Mouse (Mus musculus) kidney, embryonic 16.5 days (tissue): Measurements from ENCODE around the gene Ikzf1. TPM values are rescaled to one million over a fixed set of nuclear protein-coding genes. Genes with fewer than 3 reads are reported as not detected.

ENCODE experiments used
- ATAC-seq: fragments of 200-750 bp; cut with Nextera tagmentation; 2 replicates; pipeline ENCODE4 v1.8.0; 2017; ENCODE audit warnings: moderate TSS enrichment; ENCODE audit not compliant: low FRiP score, low TSS enrichment
- H3K27ac ChIP-seq: fragments of 300-500 bp; sonication (generic); 2 replicates; pipeline ENCODE4 v1.5.1; 2014; ENCODE audit warnings: low read length
- H3K27me3 ChIP-seq: fragments of 300-500 bp; sonication (generic); 2 replicates; pipeline ENCODE4 v1.6.1; 2014; ENCODE audit warnings: low read length, control low read depth, mixed read lengths; ENCODE audit not compliant: insufficient read depth
- H3K36me3 ChIP-seq: fragments of 300-500 bp; sonication (generic); 2 replicates; pipeline ENCODE4 v1.6.1; 2014; ENCODE audit warnings: low read length, control low read depth, mixed read lengths; ENCODE audit not compliant: insufficient read depth
- H3K4me1 ChIP-seq: fragments of 300-500 bp; sonication (generic); 2 replicates; pipeline ENCODE4 v1.6.1; 2014; ENCODE audit warnings: low read length, control low read depth, mixed read lengths; ENCODE audit not compliant: insufficient read depth
- H3K4me2 ChIP-seq: fragments of 300-500 bp; sonication (generic); replicated peaks from 2 replicates; pipeline ENCODE4 v1.6.1; 2014; ENCODE audit warnings: low read depth, low read length
- H3K4me3 ChIP-seq: fragments of 300-500 bp; sonication (generic); 2 replicates; pipeline ENCODE4 v1.5.1; 2014; ENCODE audit warnings: mild to moderate bottlenecking, low read length
- H3K9ac ChIP-seq: fragments of 300-500 bp; sonication (generic); replicated peaks from 2 replicates; pipeline ENCODE4 v1.6.1; 2014; ENCODE audit warnings: low read length
- H3K9me3 ChIP-seq: fragments of 300-500 bp; sonication (generic); 2 replicates; pipeline ENCODE4 v1.6.1; 2016; ENCODE audit warnings: low read length, control low read depth
- WGBS: fragments of 180-500 bp; shearing (Covaris S2); extraction: QIAGEN DNeasy Blood & Tissue Kit; methylation state at CpG from one replicate; pipeline ENCODE4 v1.1.7; 2014; 5-methylcytosine and 5-hydroxymethylcytosine counted together
- polyA plus RNA-seq: library from polyadenylated mRNA; unstranded; fragments of >200 nt; fragmentation: Nextera tagmentation; extraction: Ambion mirVana; gene quantifications from 2 replicates; pipeline ENCODE4 v1.2.1, GENCODE M21; 2015

Ikzf1 gene
- polyA plus RNA-seq, 1 experiment from 2014 or later = 0.44 TPM

DNA sequence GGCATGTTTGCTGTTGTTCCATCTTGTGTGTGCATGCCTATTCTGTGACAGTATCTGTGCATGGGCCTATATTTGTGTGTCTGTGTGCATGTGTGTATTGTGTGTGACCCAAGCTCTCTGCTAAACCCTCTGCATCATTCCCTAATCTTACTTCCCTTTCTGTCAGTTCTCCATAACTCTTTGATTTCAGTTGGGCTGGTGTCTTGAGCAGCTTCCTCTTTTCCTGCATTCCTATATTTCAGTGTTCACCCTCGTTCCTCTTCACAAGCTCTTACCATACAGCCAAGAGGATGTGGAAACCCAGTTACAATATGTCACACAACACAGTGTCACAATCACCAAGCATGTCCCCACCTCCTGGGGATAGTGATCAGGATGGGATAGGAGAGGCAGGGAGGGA is 45.3 kb downstream of the Ikzf1 start:
- Histone ChIP-seq H3K9me3 (no peaks in the 10 kb centered on the region), H3K4me1 (no peaks in the 10 kb centered on the region), H3K9ac (no peak overlapping the region), H3K36me3 (no peaks in the 10 kb centered on the region), H3K27ac (no peak overlapping the region), H3K4me2 (no peak overlapping the region), H3K4me3 (no peak overlapping the region), H3K27me3 (no peaks in the 10 kb centered on the region)
- ATAC-seq = no peak
- 70% methylated on average over 1 of the region's 1 CpGs for WGBS

DNA sequence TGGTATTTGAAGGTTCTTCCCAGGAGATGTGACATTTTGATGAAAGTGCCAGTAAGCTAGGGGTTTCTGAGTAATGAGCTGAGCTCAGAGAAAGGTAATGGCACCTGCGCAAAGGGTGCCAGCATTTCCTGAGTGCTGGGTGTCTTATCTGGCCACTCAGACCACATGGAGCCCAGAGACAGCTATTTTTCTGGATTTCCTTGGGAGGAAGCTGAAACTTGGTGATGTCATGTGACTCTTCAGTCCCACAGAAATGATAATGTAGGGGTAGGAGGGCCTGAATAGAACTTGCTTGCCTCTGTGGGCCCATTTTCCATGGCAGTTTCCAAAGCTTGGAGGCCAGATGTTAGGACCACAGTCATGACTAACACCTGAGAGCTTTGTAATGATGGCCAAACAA is 46.9 kb downstream of the Ikzf1 start:
- no peak overlapping the region for H3K27ac ChIP-seq
- H3K9me3 ChIP-seq = no peaks in the 10 kb centered on the region
- H3K9ac ChIP-seq = no peak overlapping the region
- no peak for ATAC-seq
- 97% methylated on average over 1 of the region's 1 CpGs for WGBS
- H3K4me3 ChIP-seq = no peak overlapping the region
- H3K36me3 ChIP-seq = no peaks in the 10 kb centered on the region
- no peak overlapping the region for H3K4me2 ChIP-seq
- H3K4me1 ChIP-seq = no peaks in the 10 kb centered on the region
- H3K27me3 ChIP-seq = no peaks in the 10 kb centered on the region

GRCm38 (mm10) chr11:11732972-11733770 is 48.4 kb downstream of the Ikzf1 start:
- H3K4me3 ChIP-seq = no peak overlapping the region
- H3K27me3 ChIP-seq = no peaks in the 10 kb centered on the region
- no peak overlapping the region for H3K4me2 ChIP-seq
- 78% methylated on average over 8 of the region's 8 CpGs for WGBS
- H3K9ac ChIP-seq = no peak overlapping the region
- no peaks in the 10 kb centered on the region for H3K9me3 ChIP-seq
- no peak overlapping the region for H3K27ac ChIP-seq
- no peak for ATAC-seq
- no peaks in the 10 kb centered on the region for H3K4me1 ChIP-seq
- no peaks in the 10 kb centered on the region for H3K36me3 ChIP-seq

GRCm38 (mm10) chr11:11735155-11735554 is 50.4 kb downstream of the Ikzf1 start:
- Histone ChIP-seq H3K9me3 (no peaks in the 10 kb centered on the region), H3K4me2 (no peak overlapping the region), H3K4me3 (no peak overlapping the region), H3K27me3 (no peaks in the 10 kb centered on the region), H3K36me3 (no peaks in the 10 kb centered on the region), H3K9ac (no peak overlapping the region), H3K27ac (no peak overlapping the region), H3K4me1 (no peaks in the 10 kb centered on the region)
- no peak for ATAC-seq
- 87% methylated on average over 6 of the region's 6 CpGs for WGBS

DNA sequence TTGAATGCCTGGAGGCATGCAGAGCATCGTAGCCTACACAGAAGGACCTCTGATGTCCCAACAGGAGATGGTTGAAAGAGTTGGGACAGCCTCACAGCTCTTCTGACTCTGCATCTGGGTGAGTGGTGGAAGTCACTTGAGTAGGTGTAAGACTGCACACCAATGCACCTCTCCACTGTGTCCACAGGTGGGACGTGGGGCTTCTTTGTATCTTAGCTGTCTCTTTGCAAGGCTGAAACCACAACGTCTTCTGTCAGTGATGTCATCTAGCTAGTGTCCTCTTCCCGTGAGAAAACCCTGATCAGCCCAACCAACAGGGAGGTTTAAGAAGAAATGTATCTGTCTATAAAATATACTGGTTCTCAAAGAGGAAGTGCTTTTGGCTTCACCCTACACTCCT is 52.1 kb downstream of the Ikzf1 start:
- no peak for ATAC-seq
- Histone ChIP-seq H3K9ac (no peak overlapping the region), H3K36me3 (no peaks in the 10 kb centered on the region), H3K4me2 (no peak overlapping the region), H3K27ac (no peak overlapping the region), H3K4me1 (no peaks in the 10 kb centered on the region), H3K27me3 (no peaks in the 10 kb centered on the region), H3K4me3 (no peak overlapping the region), H3K9me3 (no peaks in the 10 kb centered on the region)
- 89% methylated on average over 4 of the region's 4 CpGs for whole genome bisulfite sequencing

- H3K4me3 ChIP-seq = no peak overlapping the region
- no peak overlapping the region for H3K9ac ChIP-seq
- H3K9me3 ChIP-seq = no peaks in the 10 kb centered on the region
- no peak overlapping the region for H3K27ac ChIP-seq
- WGBS = 59% methylated on average over 2 of the region's 2 CpGs
- no peaks in the 10 kb centered on the region for H3K36me3 ChIP-seq
- no peaks in the 10 kb centered on the region for H3K27me3 ChIP-seq
- no peaks in the 10 kb centered on the region for H3K4me1 ChIP-seq
- ATAC-seq = no peak
- H3K4me2 ChIP-seq = no peak overlapping the region
Observed at GRCm38 (mm10) chr11:11737562-11737961, 52.8 kb downstream of the Ikzf1 start.

DNA sequence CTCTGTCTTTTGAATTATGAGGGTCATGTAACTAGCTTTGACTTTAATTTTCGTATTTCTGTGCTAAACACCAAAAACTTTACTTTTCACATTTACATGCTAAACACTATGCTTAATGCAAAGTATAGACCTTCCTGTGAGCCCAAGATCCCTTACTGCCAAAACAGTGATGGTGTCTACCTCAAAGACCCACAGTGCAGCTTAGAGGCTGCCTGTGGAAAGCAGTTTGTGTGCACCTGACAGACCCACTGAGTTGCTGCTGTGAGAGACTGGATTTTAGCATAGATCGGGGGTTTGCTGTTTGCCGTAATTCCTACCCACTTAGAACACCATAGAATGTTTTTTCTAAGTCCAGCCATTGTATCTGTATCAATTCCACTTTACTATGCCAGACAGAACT is 54.3 kb downstream of the Ikzf1 start:
- WGBS = 84% methylated on average over 3 of the region's 3 CpGs

GRCm38 (mm10) chr11:11740603-11741002 is 55.8 kb downstream of the Ikzf1 start:
- Histone ChIP-seq H3K4me1 (no peaks in the 10 kb centered on the region), H3K9ac (no peak overlapping the region), H3K9me3 (no peaks in the 10 kb centered on the region), H3K4me3 (no peak overlapping the region), H3K27ac (no peak overlapping the region), H3K27me3 (no peaks in the 10 kb centered on the region), H3K36me3 (no peaks in the 10 kb centered on the region), H3K4me2 (no peak overlapping the region)
- no peak for ATAC-seq
- 87% methylated on average over 5 of the region's 5 CpGs for WGBS

More for the DNA sequence above, 54.3 kb downstream of the Ikzf1 start:
- Histone ChIP-seq H3K9ac (no peak overlapping the region), H3K4me2 (no peak overlapping the region), H3K4me3 (no peak overlapping the region), H3K27me3 (no peaks in the 10 kb centered on the region), H3K27ac (no peak overlapping the region), H3K36me3 (no peaks in the 10 kb centered on the region), H3K9me3 (no peaks in the 10 kb centered on the region), H3K4me1 (no peaks in the 10 kb centered on the region)
- ATAC-seq = no peak

DNA sequence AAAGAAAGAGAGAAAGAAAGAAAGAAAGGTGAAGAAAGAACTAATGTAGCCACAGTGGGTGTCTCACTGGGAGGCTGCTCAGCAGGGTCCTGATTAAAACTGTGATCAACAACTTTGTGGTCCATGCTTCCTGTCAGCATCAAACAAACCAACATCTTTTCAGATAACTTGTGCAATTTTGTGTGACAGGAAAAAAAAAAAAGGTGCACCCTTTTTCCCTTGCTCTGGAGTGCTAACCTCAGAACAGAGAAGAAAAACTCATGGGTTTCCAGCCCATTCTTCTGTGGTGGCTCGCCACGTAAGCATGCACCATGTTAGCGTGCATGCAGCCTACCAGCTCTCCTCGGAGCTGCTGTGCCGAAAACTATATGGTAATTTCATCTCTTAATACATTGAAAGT is 56.8 kb downstream of the Ikzf1 start:
- Histone ChIP-seq H3K36me3 (no peaks in the 10 kb centered on the region), H3K9ac (no peak overlapping the region), H3K27me3 (no peaks in the 10 kb centered on the region), H3K4me2 (no peak overlapping the region), H3K27ac (no peak overlapping the region), H3K9me3 (no peaks in the 10 kb centered on the region), H3K4me1 (no peaks in the 10 kb centered on the region), H3K4me3 (no peak overlapping the region)
- WGBS = 91% methylated on average over 5 of the region's 5 CpGs
- no peak for ATAC-seq

DNA sequence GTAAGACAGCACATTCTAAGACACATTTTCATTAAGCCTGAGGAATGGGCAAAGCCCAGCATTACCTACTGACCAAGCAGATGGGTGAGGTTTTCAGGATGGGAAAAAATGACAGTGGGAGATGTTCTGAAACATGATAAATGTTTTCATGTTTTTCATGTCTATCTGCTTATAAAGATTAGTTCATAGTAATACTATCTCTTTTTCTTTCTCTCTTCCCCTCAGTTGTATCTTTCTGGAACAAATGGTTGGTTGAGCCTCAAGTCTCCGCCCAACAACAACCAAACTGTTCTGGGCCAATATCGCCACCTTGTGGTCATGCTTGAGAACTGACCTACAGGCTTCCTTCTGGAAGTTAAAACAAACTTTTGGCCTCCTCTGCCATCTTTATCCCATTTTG is 57.8 kb downstream of the Ikzf1 start:
- Histone ChIP-seq H3K4me2 (no peak overlapping the region), H3K4me1 (no peaks in the 10 kb centered on the region), H3K27me3 (no peaks in the 10 kb centered on the region), H3K36me3 (no peaks in the 10 kb centered on the region), H3K9ac (no peak overlapping the region), H3K4me3 (no peak overlapping the region), H3K9me3 (no peaks in the 10 kb centered on the region), H3K27ac (no peak overlapping the region)
- no peak for ATAC-seq
- 14% methylated on average over 2 of the region's 2 CpGs for WGBS
